Mouse (Mus musculus) heart, postnatal 0 days (tissue): ENCODE measurements around the gene Cd200r3. TPM values are rescaled to one million over a fixed set of nuclear protein-coding genes. Genes with fewer than 3 reads are reported as not detected.

ENCODE experiments used
- ATAC-seq: fragments of 200-750 bp; cut with Nextera tagmentation; 2 replicates; pipeline ENCODE4 v1.8.0; 2017; ENCODE audit warnings: low read depth, moderate number of reproducible peaks, moderate library complexity; ENCODE audit not compliant: insufficient read depth
- DNase-seq: peaks from one replicate; pipeline ENCODE4 v3.0.0-alpha.2; 2016; ENCODE audit warnings: low spot score
- H3K27ac ChIP-seq: fragments of 300-500 bp; sonication (generic); 2 replicates; pipeline ENCODE4 v1.5.1; 2014; ENCODE audit warnings: low read depth, mild to moderate bottlenecking
- H3K27me3 ChIP-seq: fragments of 300-500 bp; sonication (generic); 2 replicates; pipeline ENCODE4 v1.6.1; 2014; ENCODE audit warnings: low read length, mixed read lengths; ENCODE audit not compliant: control insufficient read depth, insufficient read depth
- H3K36me3 ChIP-seq: fragments of 300-500 bp; sonication (generic); replicated peaks from 2 replicates; pipeline ENCODE4 v1.6.1; 2014; ENCODE audit warnings: low read length, mixed read lengths; ENCODE audit not compliant: control insufficient read depth, insufficient read depth
- H3K4me1 ChIP-seq: fragments of 300-500 bp; sonication (generic); 2 replicates; pipeline ENCODE4 v1.6.1; 2014; ENCODE audit warnings: antibody characterized with exemption; ENCODE audit not compliant: control insufficient read depth, insufficient read depth
- H3K4me2 ChIP-seq: fragments of 300-500 bp; sonication (generic); 2 replicates; pipeline ENCODE4 v1.6.1; 2014; ENCODE audit warnings: low read depth, mild to moderate bottlenecking, low read length, moderate library complexity
- H3K4me3 ChIP-seq: fragments of 300-500 bp; sonication (generic); 2 replicates; pipeline ENCODE4 v1.5.1; 2014; ENCODE audit warnings: low read depth, low read length
- H3K9ac ChIP-seq: fragments of 300-500 bp; sonication (generic); replicated peaks from 2 replicates; pipeline ENCODE4 v1.6.1; 2014; ENCODE audit warnings: low read depth, low read length, mixed read lengths
- H3K9me3 ChIP-seq: fragments of 300-500 bp; sonication (generic); replicated peaks from 2 replicates; pipeline ENCODE4 v1.6.1; 2016; ENCODE audit warnings: low read length; ENCODE audit not compliant: control insufficient read depth
- CTCF ChIP-seq: IDR thresholded peaks from 2 replicates; pipeline ENCODE4 v1.5.1; 2016; ENCODE audit warnings: antibody characterized with exemption, control low read depth, low read depth
- EP300 ChIP-seq: IDR thresholded peaks from 2 replicates; pipeline ENCODE4 v1.6.1; 2016; ENCODE audit warnings: antibody characterized with exemption, low read depth
- WGBS: fragments of 180-500 bp; shearing (Covaris S2); extraction: QIAGEN DNeasy Blood & Tissue Kit; methylation state at CpG from one replicate; pipeline ENCODE4 v1.1.7; 2014; 5-methylcytosine and 5-hydroxymethylcytosine counted together
- polyA plus RNA-seq: library from polyadenylated mRNA; unstranded; fragments of >200 nt; fragmentation: Nextera tagmentation; extraction: Ambion mirVana; gene quantifications from 2 replicates; pipeline ENCODE4 v1.2.1, GENCODE M21; 2015
- total RNA-seq: library from RNA; depleted of rRNA; stranded (reverse); fragments of >200 nt; gene quantifications from 2 replicates; pipeline ENCODE4 v1.2.3, GENCODE M21; 2014; ENCODE audit warnings: low replicate concordance; rRNA removed

The Cd200r3 gene
- total RNA-seq, result 0.99 TPM in 1 of 2 replicates, not detected in the other
- 0.51 and 0.54 TPM in 2 replicates for polyA plus RNA-seq

GRCm38 (mm10) chr16:44943468-44943867 is at the start of gene Cd200r3:
Cd200r3 (plus strand) TSS chr16:44943678.
- H3K9me3 ChIP-seq, result no peaks in the 10 kb centered on the region
- 48% methylated on average over 3 of the region's 3 CpGs for WGBS
- no peak for ATAC-seq

GRCm38 (mm10) chr16:44932016-44932415 is 11.5 kb upstream of the Cd200r3 start:
- TF ChIP-seq EP300 (no peak), CTCF (no peak)
- no peak overlapping the region for H3K9ac ChIP-seq
- DNase-seq (no peak), ATAC-seq (no peak)
- no peak overlapping the region for H3K4me2 ChIP-seq
- H3K27ac ChIP-seq, result no peak overlapping the region
- no peaks in the 10 kb centered on the region for H3K27me3 ChIP-seq
- no peaks in the 10 kb centered on the region for H3K36me3 ChIP-seq
- no peaks in the 10 kb centered on the region for H3K4me1 ChIP-seq
- H3K9me3 ChIP-seq, result no peaks in the 10 kb centered on the region
- no peak overlapping the region for H3K4me3 ChIP-seq
- WGBS, result 73% methylated on average over 1 of the region's 1 CpGs

More at GRCm38 (mm10) chr16:44943468-44943867, at the start of gene Cd200r3:
- H3K4me2 ChIP-seq, result no peak within 1 kb of the TSS
- H3K9ac ChIP-seq, result no peak within 1 kb of the TSS
- no peak for TF ChIP-seq EP300
- no peaks in the 10 kb centered on the region for H3K4me1 ChIP-seq
- no peaks in the 10 kb centered on the region for H3K27me3 ChIP-seq
- H3K4me3 ChIP-seq, result no peak within 1 kb of the TSS
- H3K36me3 ChIP-seq, result no peaks in the 10 kb centered on the region
- H3K27ac ChIP-seq, result no peak within 1 kb of the TSS
- no peak for DNase-seq

GRCm38 (mm10) chr16:44951360-44952114 is 8.1 kb downstream of the Cd200r3 start:
- 59% methylated on average over 4 of the region's 4 CpGs for WGBS
- H3K36me3 ChIP-seq, result no peaks in the 10 kb centered on the region
- no peaks in the 10 kb centered on the region for H3K27me3 ChIP-seq
- H3K4me2 ChIP-seq, result no peak overlapping the region
- ATAC-seq (peak; percentile 20), DNase-seq (no peak)
- no peak for TF ChIP-seq CTCF
- no peak for TF ChIP-seq EP300
- H3K27ac ChIP-seq, result no peak overlapping the region
- H3K4me1 ChIP-seq, result no peaks in the 10 kb centered on the region
- no peak overlapping the region for H3K4me3 ChIP-seq
- H3K9me3 ChIP-seq, result no peaks in the 10 kb centered on the region
- no peak overlapping the region for H3K9ac ChIP-seq

DNA sequence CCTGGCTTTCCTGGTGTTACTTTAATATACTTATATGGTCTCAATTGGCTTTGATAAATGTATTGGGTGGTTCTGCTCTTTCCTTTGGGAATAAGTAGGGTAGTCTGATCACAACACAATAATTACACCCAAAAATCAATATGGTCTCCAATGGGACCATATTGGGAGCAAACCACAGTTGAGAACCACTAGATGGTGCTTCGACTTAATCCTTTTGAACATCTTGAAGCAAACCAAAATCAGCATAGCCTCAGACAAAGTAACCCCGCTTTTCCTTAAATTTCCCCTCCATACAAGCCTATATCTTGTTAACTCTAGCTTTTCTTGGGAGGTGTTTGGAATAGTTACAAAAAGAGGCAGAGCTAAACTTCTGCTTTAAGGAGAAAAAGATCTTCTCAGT is 18.8 kb downstream of the Cd200r3 start:
- Histone ChIP-seq H3K4me1 (peaks cover 5% of the 10 kb centered on the region; the same call in 1 of the 2 replicates), H3K9me3 (no peaks in the 10 kb centered on the region), H3K4me3 (no peak overlapping the region), H3K27me3 (no peaks in the 10 kb centered on the region), H3K36me3 (no peaks in the 10 kb centered on the region), H3K9ac (no peak overlapping the region), H3K4me2 (no peak overlapping the region), H3K27ac (no peak overlapping the region)
- no peak for DNase-seq
- ATAC-seq, result no peak
- TF ChIP-seq EP300, result no peak
- no peak for TF ChIP-seq CTCF
- WGBS, result 73% methylated on average over 2 of the region's 2 CpGs

GRCm38 (mm10) chr16:44962777-44963176 is 19.3 kb downstream of the Cd200r3 start:
- WGBS, result 32% methylated on average over 2 of the region's 2 CpGs
- ATAC-seq, result peak; percentile 24; the same call in 1 of the 2 replicates
- DNase-seq, result peak; percentile 37
- Histone ChIP-seq H3K27ac (peak overlapping the region; percentile 14; the same call in 1 of the 2 replicates), H3K27me3 (no peaks in the 10 kb centered on the region), H3K4me2 (no peak overlapping the region), H3K4me1 (peaks cover 5% of the 10 kb centered on the region; the same call in 1 of the 2 replicates), H3K36me3 (no peaks in the 10 kb centered on the region), H3K9ac (no peak overlapping the region), H3K4me3 (no peak overlapping the region), H3K9me3 (no peaks in the 10 kb centered on the region)
- TF ChIP-seq EP300, result no peak
- TF ChIP-seq CTCF, result no peak
